Mouse (Mus musculus): Measurements from ENCODE around the gene Mtmr3. TPM values are rescaled to one million over a fixed set of nuclear protein-coding genes. Genes with fewer than 3 reads are reported as not detected.

Gene Mtmr3
- 18.1 and 20.7 TPM in 2 replicates for polyA plus RNA-seq (2015; fragmentation: Nextera tagmentation; extraction: Ambion mirVana)

GRCm38 (mm10) chr11:4594608-4595500, at the start of gene Mtmr3:
Mtmr3 (minus strand) TSS chr11:4594863.

GRCm38 (mm10) chr11:4637534-4638234, 43.0 kb upstream of the Mtmr3 start, which contains the start of gene Ascc2:
Ascc2 (plus strand) TSS chr11:4637747.

GRCm38 (mm10) chr11:4620017-4620485, 25.4 kb upstream of the Mtmr3 start, which contains the start of gene Gm11032:
Gm11032 (plus strand) TSS chr11:4620067.

GRCm38 (mm10) chr11:4440978-4441377, 153.7 kb downstream of the Mtmr3 start, which contains the start of gene Hormad2:
Hormad2 (minus strand) TSS chr11:4441105.

Other genes with a start within 250 kb of the Mtmr3 start
- 0.09 and 0.14 TPM in 2 replicates for gene Hormad2, start 153.8 kb downstream of the Mtmr3 start, polyA plus RNA-seq (2015; fragmentation: Nextera tagmentation; extraction: Ambion mirVana)
- gene Gm11032, start 25.2 kb upstream of the Mtmr3 start, polyA plus RNA-seq (2015; fragmentation: Nextera tagmentation; extraction: Ambion mirVana) = not detected in 2 replicates
- gene Ascc2, start 42.9 kb upstream of the Mtmr3 start, polyA plus RNA-seq (2015; fragmentation: Nextera tagmentation; extraction: Ambion mirVana) = 12.5 and 13.3 TPM in 2 replicates
- gene Uqcr10, start 109.5 kb upstream of the Mtmr3 start, polyA plus RNA-seq (2015; fragmentation: Nextera tagmentation; extraction: Ambion mirVana) = 1,638 and 1,823 TPM in 2 replicates
- 30.4 and 38.4 TPM in 2 replicates for gene Zmat5, start 109.8 kb upstream of the Mtmr3 start, polyA plus RNA-seq (2015; fragmentation: Nextera tagmentation; extraction: Ambion mirVana)
- gene Cabp7, start 151.9 kb upstream of the Mtmr3 start, polyA plus RNA-seq (2015; fragmentation: Nextera tagmentation; extraction: Ambion mirVana) = 0.13 and 0.17 TPM in 2 replicates